Mouse (Mus musculus): ENCODE data around the gene Dusp6.

GRCm38 (mm10) chr10:99293111-99293640, 30.1 kb downstream of the Dusp6 start:
- TF ChIP-seq ZC3H11A (IDR thresholded peaks at IDR 0.05; ENCODE audit: borderline replicate concordance, low read depth, low read length), result no peak
- TF ChIP-seq MAFK (IDR thresholded peaks at IDR 0.05; ENCODE audit: insufficient read depth, low read depth, low read length), result no peak; the same call in 1 of the 2 replicates
- TF ChIP-seq ZNF384 (IDR thresholded peaks at IDR 0.05; ENCODE audit: low read depth, low read length), result no peak
- TF ChIP-seq HCFC1 (IDR thresholded peaks at IDR 0.05; ENCODE audit: borderline replicate concordance, insufficient read depth, low read length), result no peak
- TF ChIP-seq CHD2 (IDR thresholded peaks at IDR 0.05; ENCODE audit: low read depth, low read length), result no peak

Data from ES-E14 (cell line).